Mouse (Mus musculus) induced T-regulatory cell, adult 2 months (primary cell): Measurements from ENCODE around the gene Eppin.

Experiments
- DNase-seq: peaks from one replicate; pipeline ENCODE4 v3.0.0-alpha.2; 2012; ENCODE audit warnings: low read depth

Gene Eppin

GRCm38 (mm10) chr2:164558991-164559645, 34.3 kb downstream of the Eppin start:
- peak; percentile 36 for DNase-seq

- DNase-seq, result no peak
Measured at GRCm38 (mm10) chr2:164558426-164558825, 35.0 kb downstream of the Eppin start.

GRCm38 (mm10) chr2:164551502-164551901, 41.9 kb downstream of the Eppin start:
- DNase-seq, result no peak

- no peak for DNase-seq
Measured at GRCm38 (mm10) chr2:164550895-164551269, 42.5 kb downstream of the Eppin start.

- no peak for DNase-seq
Measured at GRCm38 (mm10) chr2:164549963-164550894, 43.2 kb downstream of the Eppin start.

- DNase-seq, result no peak
Measured at GRCm38 (mm10) chr2:164549338-164549737, 44.1 kb downstream of the Eppin start.

- peak; percentile 65 for DNase-seq
Measured at GRCm38 (mm10) chr2:164544454-164545097, 48.8 kb downstream of the Eppin start.

- DNase-seq, result no peak
Measured at GRCm38 (mm10) chr2:164543745-164544144, 49.6 kb downstream of the Eppin start.

GRCm38 (mm10) chr2:164542598-164542997, 50.8 kb downstream of the Eppin start:
- no peak for DNase-seq

GRCm38 (mm10) chr2:164542132-164542531, 51.3 kb downstream of the Eppin start:
- DNase-seq, result no peak

GRCm38 (mm10) chr2:164540652-164541427, 52.6 kb downstream of the Eppin start:
- peak; percentile 31 for DNase-seq
